Mouse (Mus musculus): ENCODE results near the gene Slamf9. TPM values are rescaled to one million over a fixed set of nuclear protein-coding genes. Genes with fewer than 3 reads are reported as not detected.

Slamf9 gene
- total and polyA plus RNA-seq, 3 experiments: not detected

- DNase-seq (ENCODE audit: low spot score): no peak
- Histone ChIP-seq H3K36me3 (replicated peaks) (peaks cover 48% of the 10 kb centered on the region), H3K4me3 (ENCODE audit: low read depth, low read length) (no peak overlapping the region), H3K27me3 (ENCODE audit: insufficient read depth, low read length) (no peaks in the 10 kb centered on the region), H3K4me1 (ENCODE audit: insufficient read depth, low read depth, low read length) (peaks cover 69% of the 10 kb centered on the region), H3K9me3 (replicated peaks) (no peaks in the 10 kb centered on the region)
- no peak for TF ChIP-seq POLR2AphosphoS5 (IDR thresholded peaks at IDR 0.05; ENCODE audit: insufficient replicate concordance, low read depth, low read length)
- no peak for ATAC-seq (ENCODE audit: extremely low read depth, insufficient number of reproducible peaks, low FRiP score, poor library complexity, severe bottlenecking)
These were observed 34.8 kb downstream of the Slamf9 start for GRCm38 (mm10) chr1:172509983-172510382.

GRCm38 (mm10) chr1:172510421-172510972, 35.3 kb downstream of the Slamf9 start:
- Histone ChIP-seq H3K27me3 (ENCODE audit: insufficient read depth, low read length) (no peaks in the 10 kb centered on the region), H3K4me1 (ENCODE audit: insufficient read depth, low read depth, low read length) (peaks cover 69% of the 10 kb centered on the region), H3K4me3 (ENCODE audit: low read depth, low read length) (no peak overlapping the region), H3K36me3 (replicated peaks) (peaks cover 43% of the 10 kb centered on the region), H3K9me3 (replicated peaks) (no peaks in the 10 kb centered on the region)
- no peak for ATAC-seq (ENCODE audit: extremely low read depth, insufficient number of reproducible peaks, low FRiP score, poor library complexity, severe bottlenecking)
- TF ChIP-seq GATA2 (IDR thresholded peaks at IDR 0.05; ENCODE audit: borderline replicate concordance, low read depth, low read length) (no peak), TAL1 (conservative IDR thresholded peaks at IDR 0.05; ENCODE audit: low read depth, low read length) (no peak), POLR2AphosphoS5 (IDR thresholded peaks at IDR 0.05; ENCODE audit: insufficient replicate concordance, low read depth, low read length) (no peak; the same call in 1 of the 2 replicates), CTCF (IDR thresholded peaks at IDR 0.05; ENCODE audit: low read depth, low read length) (no peak), GATA1 (IDR thresholded peaks at IDR 0.05; ENCODE audit: borderline replicate concordance, low read length) (no peak)
- DNase-seq (ENCODE audit: low spot score): no peak

- TF ChIP-seq GATA2 (IDR thresholded peaks at IDR 0.05; ENCODE audit: borderline replicate concordance, low read depth, low read length) (no peak), GATA1 (IDR thresholded peaks at IDR 0.05; ENCODE audit: borderline replicate concordance, low read length) (no peak), POLR2AphosphoS5 (IDR thresholded peaks at IDR 0.05; ENCODE audit: insufficient replicate concordance, low read depth, low read length) (no peak), TAL1 (conservative IDR thresholded peaks at IDR 0.05; ENCODE audit: low read depth, low read length) (no peak), CTCF (IDR thresholded peaks at IDR 0.05; ENCODE audit: low read depth, low read length) (no peak)
- ATAC-seq (ENCODE audit: extremely low read depth, insufficient number of reproducible peaks, low FRiP score, poor library complexity, severe bottlenecking): peak; percentile 40
- Histone ChIP-seq H3K4me1 (ENCODE audit: insufficient read depth, low read depth, low read length) (peaks cover 52% of the 10 kb centered on the region), H3K36me3 (replicated peaks) (peaks cover 18% of the 10 kb centered on the region), H3K9me3 (replicated peaks) (peaks cover 5% of the 10 kb centered on the region), H3K4me3 (ENCODE audit: low read depth, low read length) (no peak overlapping the region; the same call in 1 of the 2 replicates), H3K27me3 (ENCODE audit: insufficient read depth, low read length) (no peaks in the 10 kb centered on the region)
- DNase-seq (ENCODE audit: low spot score): no peak
These were observed 37.8 kb downstream of the Slamf9 start for GRCm38 (mm10) chr1:172512962-172513361.

GRCm38 (mm10) chr1:172513525-172514212, 38.5 kb downstream of the Slamf9 start:
- H3K9me3 ChIP-seq (replicated peaks): peaks cover 5% of the 10 kb centered on the region
- H3K27me3 ChIP-seq (ENCODE audit: insufficient read depth, low read length): no peaks in the 10 kb centered on the region
- TF ChIP-seq CTCF (IDR thresholded peaks at IDR 0.05; ENCODE audit: low read depth, low read length) (no peak), TAL1 (conservative IDR thresholded peaks at IDR 0.05; ENCODE audit: low read depth, low read length) (no peak), POLR2AphosphoS5 (IDR thresholded peaks at IDR 0.05; ENCODE audit: insufficient replicate concordance, low read depth, low read length) (no peak), GATA2 (IDR thresholded peaks at IDR 0.05; ENCODE audit: borderline replicate concordance, low read depth, low read length) (no peak), GATA1 (IDR thresholded peaks at IDR 0.05; ENCODE audit: borderline replicate concordance, low read length) (no peak)
- peak overlapping the region; percentile 58; the same call in 1 of the 2 replicates for H3K4me3 ChIP-seq (ENCODE audit: low read depth, low read length)
- peak; percentile 77 for ATAC-seq (ENCODE audit: extremely low read depth, insufficient number of reproducible peaks, low FRiP score, poor library complexity, severe bottlenecking)
- peaks cover 49% of the 10 kb centered on the region for H3K4me1 ChIP-seq (ENCODE audit: insufficient read depth, low read depth, low read length)
- DNase-seq (ENCODE audit: low spot score): peak; percentile 76
- H3K36me3 ChIP-seq (replicated peaks): peaks cover 11% of the 10 kb centered on the region

GRCm38 (mm10) chr1:172514213-172514529, 39.0 kb downstream of the Slamf9 start:
- DNase-seq (ENCODE audit: low spot score) (no peak), ATAC-seq (ENCODE audit: extremely low read depth, insufficient number of reproducible peaks, low FRiP score, poor library complexity, severe bottlenecking) (no peak)
- H3K27me3 ChIP-seq (ENCODE audit: insufficient read depth, low read length): no peaks in the 10 kb centered on the region
- H3K4me3 ChIP-seq (ENCODE audit: low read depth, low read length): peak overlapping the region; percentile 58; the same call in 1 of the 2 replicates
- no peak for TF ChIP-seq CTCF (IDR thresholded peaks at IDR 0.05; ENCODE audit: low read depth, low read length)
- no peak for TF ChIP-seq GATA2 (IDR thresholded peaks at IDR 0.05; ENCODE audit: borderline replicate concordance, low read depth, low read length)
- no peak for TF ChIP-seq TAL1 (conservative IDR thresholded peaks at IDR 0.05; ENCODE audit: low read depth, low read length)
- peaks cover 8% of the 10 kb centered on the region for H3K36me3 ChIP-seq (replicated peaks)
- peaks cover 5% of the 10 kb centered on the region for H3K9me3 ChIP-seq (replicated peaks)
- H3K4me1 ChIP-seq (ENCODE audit: insufficient read depth, low read depth, low read length): peaks cover 47% of the 10 kb centered on the region

- H3K4me3 ChIP-seq (ENCODE audit: low read depth, low read length): no peak overlapping the region
- H3K4me1 ChIP-seq (ENCODE audit: insufficient read depth, low read depth, low read length): peaks cover 45% of the 10 kb centered on the region
- DNase-seq (ENCODE audit: low spot score) (no peak), ATAC-seq (ENCODE audit: extremely low read depth, insufficient number of reproducible peaks, low FRiP score, poor library complexity, severe bottlenecking) (no peak)
- H3K27me3 ChIP-seq (ENCODE audit: insufficient read depth, low read length): no peaks in the 10 kb centered on the region
- TF ChIP-seq TAL1 (conservative IDR thresholded peaks at IDR 0.05; ENCODE audit: low read depth, low read length) (no peak), POLR2AphosphoS5 (IDR thresholded peaks at IDR 0.05; ENCODE audit: insufficient replicate concordance, low read depth, low read length) (no peak), CTCF (IDR thresholded peaks at IDR 0.05; ENCODE audit: low read depth, low read length) (no peak)
- H3K9me3 ChIP-seq (replicated peaks): peaks cover 5% of the 10 kb centered on the region
- H3K36me3 ChIP-seq (replicated peaks): peaks cover 5% of the 10 kb centered on the region
These were observed 39.6 kb downstream of the Slamf9 start for GRCm38 (mm10) chr1:172514551-172515268.

All from G1E (cell line).